Mouse (Mus musculus): ENCODE data around the gene Cryz. TPM values are rescaled to one million over a fixed set of nuclear protein-coding genes. Genes with fewer than 3 reads are reported as not detected.

Cryz gene
- polyA plus RNA-seq, 1 experiment = 37.9 TPM

DNA sequence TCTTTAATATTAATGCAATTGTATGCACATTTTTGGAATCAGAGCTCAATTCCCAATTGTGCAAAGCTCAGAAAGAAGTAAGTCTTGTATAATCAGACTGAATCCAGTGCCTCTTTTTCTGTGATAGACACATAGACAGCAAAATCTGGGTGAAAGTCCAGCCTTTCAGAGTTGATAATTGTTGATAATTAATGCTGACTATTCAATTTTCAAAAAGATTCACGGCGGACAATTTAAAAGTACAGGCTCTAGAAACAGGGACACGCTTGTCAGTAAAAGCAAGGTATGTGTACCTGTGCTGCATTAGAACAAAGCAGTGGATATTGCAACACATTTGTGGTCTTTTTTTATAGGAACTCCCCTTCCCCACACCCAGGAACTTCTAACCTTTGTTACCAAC, 34.3 kb upstream of the Cryz start:
- Histone ChIP-seq H3K9me3 (replicated peaks; ENCODE audit: control insufficient read depth, insufficient read depth, low read length, poor library complexity, severe bottlenecking) (no peaks in the 10 kb centered on the region), H3K9ac (ENCODE audit: low read depth, poor library complexity, severe bottlenecking) (no peak overlapping the region), H3K27ac (ENCODE audit: insufficient read depth, low read length) (no peak overlapping the region), H3K27me3 (ENCODE audit: control insufficient read depth, insufficient read depth, low read length, poor library complexity, severe bottlenecking) (no peaks in the 10 kb centered on the region; the same call in 1 of the 2 replicates), H3K4me1 (ENCODE audit: control insufficient read depth, insufficient read depth, low read length) (no peaks in the 10 kb centered on the region), H3K4me3 (ENCODE audit: low read depth, low read length) (no peak overlapping the region), H3K36me3 (ENCODE audit: control insufficient read depth, insufficient read depth, low read length, poor library complexity, severe bottlenecking) (no peaks in the 10 kb centered on the region)
- TF ChIP-seq EP300 (IDR thresholded peaks at IDR 0.05; ENCODE audit: insufficient read depth, low read depth, low read length) = no peak
- TF ChIP-seq CTCF (IDR thresholded peaks at IDR 0.05; ENCODE audit: low read depth, low read length) = no peak

- Histone ChIP-seq H3K27ac (ENCODE audit: insufficient read depth, low read length) (no peak overlapping the region), H3K36me3 (ENCODE audit: control insufficient read depth, insufficient read depth, low read length, poor library complexity, severe bottlenecking) (no peaks in the 10 kb centered on the region), H3K4me1 (ENCODE audit: control insufficient read depth, insufficient read depth, low read length) (no peaks in the 10 kb centered on the region), H3K9ac (ENCODE audit: low read depth, poor library complexity, severe bottlenecking) (no peak overlapping the region), H3K4me3 (ENCODE audit: low read depth, low read length) (no peak overlapping the region), H3K27me3 (ENCODE audit: control insufficient read depth, insufficient read depth, low read length, poor library complexity, severe bottlenecking) (no peaks in the 10 kb centered on the region; the same call in 1 of the 2 replicates), H3K9me3 (replicated peaks; ENCODE audit: control insufficient read depth, insufficient read depth, low read length, poor library complexity, severe bottlenecking) (no peaks in the 10 kb centered on the region)
- TF ChIP-seq EP300 (IDR thresholded peaks at IDR 0.05; ENCODE audit: insufficient read depth, low read depth, low read length) = no peak
- no peak for TF ChIP-seq POLR2A (IDR thresholded peaks at IDR 0.05; ENCODE audit: insufficient read depth, low read length)
- no peak for TF ChIP-seq CTCF (IDR thresholded peaks at IDR 0.05; ENCODE audit: low read depth, low read length)
Measured at GRCm38 (mm10) chr3:154565437-154565836, 31.1 kb upstream of the Cryz start.

- no peaks in the 10 kb centered on the region for H3K36me3 ChIP-seq (ENCODE audit: control insufficient read depth, insufficient read depth, low read length, poor library complexity, severe bottlenecking)
- no peak overlapping the region for H3K9ac ChIP-seq (ENCODE audit: low read depth, poor library complexity, severe bottlenecking)
- no peaks in the 10 kb centered on the region; the same call in 1 of the 2 replicates for H3K27me3 ChIP-seq (ENCODE audit: control insufficient read depth, insufficient read depth, low read length, poor library complexity, severe bottlenecking)
- H3K4me1 ChIP-seq (ENCODE audit: control insufficient read depth, insufficient read depth, low read length) = no peaks in the 10 kb centered on the region
- H3K27ac ChIP-seq (ENCODE audit: insufficient read depth, low read length) = no peak overlapping the region
- TF ChIP-seq CTCF (IDR thresholded peaks at IDR 0.05; ENCODE audit: low read depth, low read length) (no peak), POLR2A (IDR thresholded peaks at IDR 0.05; ENCODE audit: insufficient read depth, low read length) (no peak), EP300 (IDR thresholded peaks at IDR 0.05; ENCODE audit: insufficient read depth, low read depth, low read length) (no peak)
- H3K9me3 ChIP-seq (replicated peaks; ENCODE audit: control insufficient read depth, insufficient read depth, low read length, poor library complexity, severe bottlenecking) = no peaks in the 10 kb centered on the region
- no peak overlapping the region for H3K4me3 ChIP-seq (ENCODE audit: low read depth, low read length)
Measured at GRCm38 (mm10) chr3:154570029-154570575, 26.4 kb upstream of the Cryz start.

DNA sequence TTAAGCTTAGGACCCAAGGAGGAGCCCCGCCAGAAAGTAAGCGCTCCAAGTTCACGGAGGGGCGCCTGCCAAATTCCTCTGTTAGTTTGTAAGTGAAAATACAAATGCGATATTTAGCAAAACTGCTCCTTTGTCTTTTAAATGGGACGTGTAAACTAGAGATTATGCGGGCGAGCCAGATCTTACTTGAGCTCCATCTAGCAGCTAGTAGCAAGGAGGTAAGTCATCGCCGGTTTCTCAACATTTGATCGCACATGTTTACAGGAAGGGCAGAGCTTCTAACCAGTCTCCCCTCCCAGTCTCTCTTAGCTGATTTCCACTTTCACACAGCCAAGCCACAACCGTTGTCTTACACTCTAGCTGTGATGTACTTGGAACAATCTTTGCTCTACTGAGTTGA, 25.7 kb upstream of the Cryz start:
- no peaks in the 10 kb centered on the region for H3K9me3 ChIP-seq (replicated peaks; ENCODE audit: control insufficient read depth, insufficient read depth, low read length, poor library complexity, severe bottlenecking)
- H3K36me3 ChIP-seq (ENCODE audit: control insufficient read depth, insufficient read depth, low read length, poor library complexity, severe bottlenecking) = no peaks in the 10 kb centered on the region
- no peak for TF ChIP-seq EP300 (IDR thresholded peaks at IDR 0.05; ENCODE audit: insufficient read depth, low read depth, low read length)
- TF ChIP-seq CTCF (IDR thresholded peaks at IDR 0.05; ENCODE audit: low read depth, low read length) = no peak
- TF ChIP-seq POLR2A (IDR thresholded peaks at IDR 0.05; ENCODE audit: insufficient read depth, low read length) = no peak
- no peaks in the 10 kb centered on the region; the same call in 1 of the 2 replicates for H3K27me3 ChIP-seq (ENCODE audit: control insufficient read depth, insufficient read depth, low read length, poor library complexity, severe bottlenecking)
- H3K4me1 ChIP-seq (ENCODE audit: control insufficient read depth, insufficient read depth, low read length) = no peaks in the 10 kb centered on the region
- H3K27ac ChIP-seq (ENCODE audit: insufficient read depth, low read length) = no peak overlapping the region
- no peak overlapping the region for H3K9ac ChIP-seq (ENCODE audit: low read depth, poor library complexity, severe bottlenecking)
- H3K4me3 ChIP-seq (ENCODE audit: low read depth, low read length) = no peak overlapping the region

DNA sequence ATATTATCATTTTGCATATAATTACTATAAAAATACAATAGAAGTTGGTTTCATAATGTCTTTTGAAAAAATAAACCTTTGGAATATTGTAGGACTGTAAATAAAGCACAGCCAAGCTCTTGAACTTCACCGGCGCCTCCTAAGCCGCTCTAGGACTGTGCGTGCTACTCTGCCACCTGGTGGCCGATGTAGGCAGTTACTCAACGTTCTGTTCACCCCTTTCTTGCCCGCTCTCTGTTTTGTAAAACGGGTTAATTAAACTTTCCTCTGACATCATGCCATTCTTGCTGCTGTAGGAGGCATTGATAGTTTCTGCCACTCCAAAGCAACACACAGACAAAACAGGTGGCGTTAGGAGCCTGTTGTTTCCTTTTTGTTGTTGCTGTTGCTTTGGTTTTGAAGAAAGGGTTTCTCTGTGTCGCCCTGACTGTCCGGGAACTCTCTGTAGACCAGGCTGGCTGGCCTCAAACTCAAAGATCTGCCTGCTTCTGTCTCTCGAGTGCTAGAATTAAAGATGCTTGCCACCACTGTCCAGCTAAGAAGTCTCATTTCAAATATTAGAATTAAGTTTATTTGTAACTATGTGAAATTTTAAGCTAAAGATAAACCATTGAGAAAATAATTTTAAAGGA, 24.1 kb upstream of the Cryz start:
- Histone ChIP-seq H3K27ac (ENCODE audit: insufficient read depth, low read length) (no peak overlapping the region), H3K9ac (ENCODE audit: low read depth, poor library complexity, severe bottlenecking) (no peak overlapping the region), H3K4me1 (ENCODE audit: control insufficient read depth, insufficient read depth, low read length) (no peaks in the 10 kb centered on the region), H3K9me3 (replicated peaks; ENCODE audit: control insufficient read depth, insufficient read depth, low read length, poor library complexity, severe bottlenecking) (no peaks in the 10 kb centered on the region), H3K4me3 (ENCODE audit: low read depth, low read length) (no peak overlapping the region), H3K36me3 (ENCODE audit: control insufficient read depth, insufficient read depth, low read length, poor library complexity, severe bottlenecking) (no peaks in the 10 kb centered on the region), H3K27me3 (ENCODE audit: control insufficient read depth, insufficient read depth, low read length, poor library complexity, severe bottlenecking) (no peaks in the 10 kb centered on the region)
- TF ChIP-seq EP300 (IDR thresholded peaks at IDR 0.05; ENCODE audit: insufficient read depth, low read depth, low read length) (no peak), POLR2A (IDR thresholded peaks at IDR 0.05; ENCODE audit: insufficient read depth, low read length) (no peak), CTCF (IDR thresholded peaks at IDR 0.05; ENCODE audit: low read depth, low read length) (peak; percentile 84)

DNA sequence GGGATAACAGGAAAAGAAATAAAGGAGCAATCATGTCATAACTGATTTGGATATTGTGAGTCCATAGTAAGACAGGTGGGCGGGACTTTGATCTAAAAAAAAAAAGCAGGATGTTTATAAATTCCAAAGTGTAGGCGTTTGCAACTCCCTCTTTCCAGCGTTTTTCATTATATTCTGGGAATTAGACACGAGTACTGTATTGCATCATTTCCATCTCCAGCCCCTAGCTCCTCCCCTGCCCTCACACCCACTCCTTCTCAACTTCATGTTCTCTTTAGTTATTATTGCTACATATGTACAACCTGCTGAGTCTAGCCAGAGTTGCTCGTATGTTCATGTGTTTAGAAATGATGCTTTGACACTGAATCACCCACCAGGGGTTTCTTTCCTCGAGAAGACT, 22.8 kb upstream of the Cryz start:
- no peaks in the 10 kb centered on the region for H3K4me1 ChIP-seq (ENCODE audit: control insufficient read depth, insufficient read depth, low read length)
- no peak overlapping the region for H3K4me3 ChIP-seq (ENCODE audit: low read depth, low read length)
- H3K36me3 ChIP-seq (ENCODE audit: control insufficient read depth, insufficient read depth, low read length, poor library complexity, severe bottlenecking) = no peaks in the 10 kb centered on the region
- no peaks in the 10 kb centered on the region for H3K9me3 ChIP-seq (replicated peaks; ENCODE audit: control insufficient read depth, insufficient read depth, low read length, poor library complexity, severe bottlenecking)
- no peak for TF ChIP-seq POLR2A (IDR thresholded peaks at IDR 0.05; ENCODE audit: insufficient read depth, low read length)
- no peak for TF ChIP-seq EP300 (IDR thresholded peaks at IDR 0.05; ENCODE audit: insufficient read depth, low read depth, low read length)
- TF ChIP-seq CTCF (IDR thresholded peaks at IDR 0.05; ENCODE audit: low read depth, low read length) = no peak
- no peaks in the 10 kb centered on the region for H3K27me3 ChIP-seq (ENCODE audit: control insufficient read depth, insufficient read depth, low read length, poor library complexity, severe bottlenecking)
- H3K27ac ChIP-seq (ENCODE audit: insufficient read depth, low read length) = no peak overlapping the region
- no peak overlapping the region for H3K9ac ChIP-seq (ENCODE audit: low read depth, poor library complexity, severe bottlenecking)
